Mouse (Mus musculus) thymus, postnatal 25 days (tissue): ENCODE measurements around the gene Mvb12b.

ENCODE experiments used
- DNase-seq: peaks from one replicate; pipeline ENCODE4 v3.0.0; 2022

Mvb12b gene

GRCm38 (mm10) chr2:33717378-33717777 lies 170.4 kb downstream of the Mvb12b start:
- no peak for DNase-seq

- no peak for DNase-seq
Observed at GRCm38 (mm10) chr2:33716878-33717277, 170.9 kb downstream of the Mvb12b start.

- DNase-seq = no peak
Observed at GRCm38 (mm10) chr2:33714932-33715331, 172.8 kb downstream of the Mvb12b start.

- DNase-seq = no peak
Observed at GRCm38 (mm10) chr2:33713580-33714260, 174.0 kb downstream of the Mvb12b start.

GRCm38 (mm10) chr2:33712811-33713210 lies 174.9 kb downstream of the Mvb12b start:
- DNase-seq = no peak

- DNase-seq = no peak
Observed at GRCm38 (mm10) chr2:33708831-33709230, 178.9 kb downstream of the Mvb12b start.

GRCm38 (mm10) chr2:33708096-33708495 lies 179.7 kb downstream of the Mvb12b start:
- DNase-seq = no peak

GRCm38 (mm10) chr2:33706403-33706802 lies 181.3 kb downstream of the Mvb12b start:
- DNase-seq = no peak

GRCm38 (mm10) chr2:33705687-33706320 lies 181.9 kb downstream of the Mvb12b start:
- no peak for DNase-seq

GRCm38 (mm10) chr2:33703286-33703685 lies 184.5 kb downstream of the Mvb12b start:
- no peak for DNase-seq

GRCm38 (mm10) chr2:33702705-33703104 lies 185.0 kb downstream of the Mvb12b start:
- DNase-seq = no peak

GRCm38 (mm10) chr2:33701446-33701815 lies 186.3 kb downstream of the Mvb12b start:
- DNase-seq = no peak

GRCm38 (mm10) chr2:33700581-33701445 lies 186.9 kb downstream of the Mvb12b start:
- DNase-seq = no peak

GRCm38 (mm10) chr2:33698898-33699297 lies 188.8 kb downstream of the Mvb12b start:
- DNase-seq = no peak

GRCm38 (mm10) chr2:33696428-33696827 lies 191.3 kb downstream of the Mvb12b start:
- DNase-seq = peak; percentile 31

GRCm38 (mm10) chr2:33693931-33694330 lies 193.8 kb downstream of the Mvb12b start:
- DNase-seq = no peak

- peak; percentile 63 for DNase-seq
Observed at GRCm38 (mm10) chr2:33689880-33690462, 197.8 kb downstream of the Mvb12b start.

- DNase-seq = peak; percentile 15
Observed at GRCm38 (mm10) chr2:33689155-33689879, 198.4 kb downstream of the Mvb12b start.

GRCm38 (mm10) chr2:33683594-33683993 lies 204.2 kb downstream of the Mvb12b start:
- no peak for DNase-seq

- no peak for DNase-seq
Observed at GRCm38 (mm10) chr2:33683095-33683494, 204.7 kb downstream of the Mvb12b start.

- DNase-seq = peak; percentile 68
Observed at GRCm38 (mm10) chr2:33682219-33682618, 205.5 kb downstream of the Mvb12b start.
